Mouse (Mus musculus): ENCODE results near the gene Grpel1.

Gene Grpel1

DNA sequence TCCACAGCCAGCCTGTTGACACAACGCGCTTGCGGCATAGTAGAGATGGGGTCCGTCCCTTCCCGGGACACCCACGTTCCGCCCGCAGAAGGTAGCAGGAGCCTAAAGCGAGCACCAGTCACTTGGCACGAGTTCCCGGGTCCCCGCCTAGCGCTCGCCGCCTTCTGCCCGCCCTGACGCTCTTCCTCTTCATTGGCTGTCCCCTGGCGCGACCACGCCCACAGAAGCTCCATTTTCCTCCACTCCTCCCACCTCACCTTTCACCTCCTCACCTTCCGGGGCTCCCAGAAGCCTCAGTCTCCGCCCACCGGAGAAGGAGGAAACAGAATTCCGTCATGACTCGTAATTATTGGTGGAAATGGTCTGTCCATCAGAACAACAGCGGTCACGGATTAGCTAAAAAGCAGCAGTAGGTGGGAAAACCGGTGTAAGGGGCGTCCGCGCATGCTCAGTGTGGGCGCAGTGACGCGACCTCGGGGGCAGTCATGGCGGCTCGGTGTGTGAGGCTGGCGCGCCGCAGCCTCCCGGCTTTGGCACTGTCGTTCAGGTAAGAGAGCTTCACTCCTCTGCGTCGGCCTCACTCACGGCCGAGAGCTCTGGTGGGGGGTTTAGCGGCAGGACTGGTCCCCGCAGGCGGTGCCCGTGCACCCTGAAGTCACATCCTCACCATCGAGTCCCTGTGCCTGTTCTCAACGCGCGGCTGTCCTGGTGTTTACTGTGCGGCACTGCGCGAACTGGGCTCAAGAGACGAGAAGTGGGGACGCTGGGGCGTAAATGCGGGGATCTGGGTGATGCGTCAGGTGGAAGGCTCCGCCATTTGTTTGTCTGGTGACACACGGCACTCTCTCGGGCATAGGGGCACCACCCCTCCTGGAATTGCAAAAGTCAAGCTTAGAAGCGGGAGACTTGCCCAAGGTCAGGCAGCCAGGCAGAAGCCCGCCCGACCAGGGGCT lies at the start of gene Grpel1:
TSS of gene Grpel1 (plus strand) at position 290 of the 953 bp plus-strand sequence.
- DNase-seq (ENCODE audit: low spot score) = peak; percentile 100

DNA sequence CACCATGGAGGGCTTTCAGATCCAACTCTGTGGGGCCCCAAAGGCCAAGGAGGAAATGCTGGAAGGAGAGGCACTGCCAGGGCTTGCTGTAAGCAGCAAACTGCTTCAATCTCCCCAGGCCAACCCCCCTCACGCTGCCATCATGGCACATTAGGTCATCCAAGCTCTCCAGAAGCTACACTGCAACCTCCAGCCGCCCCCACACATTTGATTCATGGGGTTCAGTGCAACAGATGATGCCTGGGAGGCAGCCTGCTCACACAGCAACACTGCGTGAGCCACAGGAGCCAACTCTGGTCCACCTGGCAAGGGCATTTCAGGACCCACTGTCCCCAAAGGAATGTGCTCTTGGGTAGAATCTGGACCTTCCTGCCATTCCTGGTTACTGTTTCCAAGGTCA lies 44.9 kb upstream of the Grpel1 start:
- no peak for DNase-seq (ENCODE audit: low spot score)

DNA sequence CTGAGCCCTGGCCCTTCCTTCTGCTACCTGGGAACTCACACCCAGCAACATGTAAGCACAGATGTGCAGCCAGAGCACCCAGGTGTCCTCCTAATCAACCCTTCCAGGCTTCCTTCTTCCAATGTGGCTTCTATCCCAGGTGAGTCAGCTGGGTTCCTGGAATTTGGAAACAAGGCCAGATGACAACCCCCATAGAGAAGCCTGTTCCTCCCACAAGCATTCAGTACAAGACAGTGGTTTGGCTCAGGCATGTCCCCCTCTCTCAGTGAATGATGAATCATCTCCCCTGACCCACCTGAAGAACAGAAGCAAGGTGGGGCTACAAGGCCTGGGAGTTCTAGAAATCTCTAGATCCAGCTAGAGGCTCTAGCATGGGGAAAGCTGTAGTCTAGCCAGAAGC lies 42.1 kb upstream of the Grpel1 start:
- DNase-seq (ENCODE audit: low spot score) = no peak

DNA sequence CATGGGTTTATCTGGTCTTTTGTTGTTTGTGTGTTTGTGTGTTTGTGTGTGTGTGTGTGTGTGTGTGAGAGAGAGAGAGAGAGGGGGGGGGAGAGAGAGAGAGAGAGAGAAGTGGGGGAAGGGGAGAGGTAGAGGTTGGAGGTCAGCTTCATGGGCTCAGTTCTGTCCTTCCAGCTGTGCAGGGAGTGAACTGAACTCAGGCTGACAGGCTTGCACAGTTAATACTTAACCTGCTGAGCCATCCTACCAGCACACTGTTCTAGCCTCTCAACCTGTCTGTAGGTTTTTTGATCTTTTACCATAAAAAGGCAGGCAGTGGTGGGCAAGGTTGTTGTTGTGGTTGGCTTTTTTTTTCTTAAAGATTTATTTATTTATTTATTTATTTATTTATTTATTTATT lies 40.1 kb upstream of the Grpel1 start:
- DNase-seq (ENCODE audit: low spot score) = no peak

DNA sequence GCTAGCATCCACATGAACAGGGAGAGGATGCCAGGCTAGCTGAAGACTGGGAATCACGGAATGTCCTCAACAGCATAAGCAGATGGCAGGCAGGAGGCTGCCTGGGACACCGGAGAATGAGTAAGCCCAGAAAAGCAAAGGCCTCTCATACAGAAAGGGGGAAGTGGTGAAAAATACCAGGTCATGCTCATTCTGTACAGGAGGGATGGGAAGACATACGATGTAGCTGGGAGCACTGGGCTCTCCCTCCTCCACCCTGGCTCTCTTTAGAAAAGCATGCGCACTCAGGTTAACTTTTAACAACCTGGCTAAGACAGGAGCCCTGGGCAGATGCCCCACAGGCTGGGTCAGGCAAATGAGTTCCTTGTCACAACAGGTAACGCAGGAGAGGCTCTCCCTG lies 38.4 kb upstream of the Grpel1 start:
- no peak for DNase-seq (ENCODE audit: low spot score)

DNA sequence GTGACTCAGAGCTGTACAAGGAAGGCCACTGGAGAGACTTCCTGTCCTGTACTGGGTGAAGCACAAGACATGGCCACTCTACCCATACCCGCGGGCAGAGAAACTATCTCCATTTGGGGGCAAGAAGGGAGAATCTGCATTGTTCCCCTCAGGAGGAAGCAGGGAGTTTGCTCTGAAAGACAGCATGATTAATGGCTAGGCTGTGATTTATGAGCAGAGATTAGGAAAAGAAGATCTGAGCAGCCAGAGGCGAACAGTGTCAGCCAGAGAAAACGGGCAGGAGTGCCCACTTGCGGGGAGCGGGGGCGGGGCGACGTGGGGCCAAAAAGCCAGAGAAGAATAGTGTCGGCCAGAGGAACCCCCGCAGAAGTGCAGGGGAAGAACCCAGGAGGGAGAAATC lies 37.0 kb upstream of the Grpel1 start:
- DNase-seq (ENCODE audit: low spot score) = peak; percentile 16

DNA sequence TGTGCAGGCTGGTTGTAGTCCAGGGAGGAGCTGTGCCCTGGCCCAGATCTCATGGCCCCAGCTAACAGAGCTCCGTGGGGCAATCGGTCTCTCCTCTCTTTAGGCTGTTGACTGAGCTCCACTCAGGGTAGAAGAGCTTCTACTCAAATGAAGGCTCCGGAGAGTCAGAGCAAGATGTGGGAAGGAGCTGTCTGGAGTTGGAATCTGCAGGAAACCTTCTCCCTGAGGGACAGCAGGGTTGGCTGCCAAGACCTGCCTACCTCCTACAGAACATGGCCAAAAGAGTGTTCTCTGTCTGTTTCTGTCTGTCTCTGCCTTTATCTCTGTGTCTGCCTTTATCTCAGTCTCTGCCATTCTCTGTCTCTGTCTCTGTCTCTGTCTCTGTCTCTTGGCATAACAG lies 35.2 kb upstream of the Grpel1 start:
- DNase-seq (ENCODE audit: low spot score) = no peak

DNA sequence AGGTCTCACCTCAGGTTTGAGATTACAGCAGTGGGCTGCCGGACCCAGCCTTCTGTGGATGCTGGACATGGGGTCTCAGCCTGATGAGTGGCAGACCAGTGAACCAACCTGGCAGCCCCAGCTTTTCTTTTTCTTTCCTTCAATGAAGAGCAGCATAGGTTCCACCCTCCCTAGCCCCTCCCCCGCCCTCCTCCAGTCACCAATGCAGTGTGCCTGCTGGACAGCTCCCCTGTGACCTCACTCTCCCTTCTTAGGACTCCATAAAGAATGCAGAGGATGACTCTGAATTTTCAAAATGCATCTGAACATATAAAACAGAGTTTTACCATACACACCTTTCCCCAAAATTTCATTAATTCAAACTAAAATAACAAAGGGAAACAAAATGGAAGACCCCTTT lies 33.1 kb upstream of the Grpel1 start:
- peak; percentile 39 for DNase-seq (ENCODE audit: low spot score)

DNA sequence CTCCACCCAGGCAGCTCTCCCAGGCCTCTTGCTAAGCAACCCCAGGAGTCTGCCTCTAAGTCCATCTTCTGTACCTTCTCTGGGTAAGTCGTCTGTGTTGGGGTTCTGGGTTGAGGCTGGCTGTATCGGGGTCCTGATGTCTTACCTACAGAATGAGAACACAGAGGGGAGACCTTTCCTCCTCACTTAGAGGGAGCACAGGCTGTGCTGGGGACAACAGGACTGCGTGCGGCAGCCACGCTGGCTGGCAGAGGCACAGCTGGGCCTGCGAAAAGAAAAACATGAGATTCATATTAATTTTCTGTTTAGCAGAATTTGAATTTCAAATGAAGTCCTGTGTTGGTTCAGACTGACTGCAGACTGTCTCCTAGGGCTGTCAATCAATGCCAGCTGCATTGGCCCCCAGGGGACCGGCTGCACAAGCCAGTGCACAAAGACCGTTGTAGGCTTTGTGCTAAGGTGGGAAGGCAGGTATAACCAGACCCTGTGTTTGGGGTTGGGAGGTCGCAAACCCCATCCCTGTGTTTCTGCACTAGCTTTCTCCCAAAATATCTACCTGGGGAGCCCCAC lies 30.3 kb upstream of the Grpel1 start:
- DNase-seq (ENCODE audit: low spot score) = no peak

DNA sequence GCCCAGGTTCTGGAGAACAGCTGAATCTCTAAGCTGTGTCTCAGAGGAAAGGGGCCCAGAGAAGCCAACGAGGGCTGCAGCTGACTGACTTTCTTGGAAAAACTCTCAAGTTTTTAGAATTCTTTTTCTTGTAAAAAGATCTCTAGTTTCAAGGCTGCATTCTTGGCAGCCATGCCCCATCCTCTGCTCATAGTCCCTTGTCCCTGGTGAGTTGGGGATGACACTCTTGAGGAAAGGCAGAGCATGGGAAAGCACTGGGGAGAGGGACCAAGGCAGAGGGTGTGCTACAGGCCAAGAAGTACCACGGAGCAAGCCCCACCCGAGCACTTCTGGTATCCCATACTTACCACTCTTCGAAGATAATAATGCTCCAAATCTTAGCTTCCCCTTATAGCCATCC lies 27.9 kb upstream of the Grpel1 start:
- DNase-seq (ENCODE audit: low spot score) = no peak

DNA sequence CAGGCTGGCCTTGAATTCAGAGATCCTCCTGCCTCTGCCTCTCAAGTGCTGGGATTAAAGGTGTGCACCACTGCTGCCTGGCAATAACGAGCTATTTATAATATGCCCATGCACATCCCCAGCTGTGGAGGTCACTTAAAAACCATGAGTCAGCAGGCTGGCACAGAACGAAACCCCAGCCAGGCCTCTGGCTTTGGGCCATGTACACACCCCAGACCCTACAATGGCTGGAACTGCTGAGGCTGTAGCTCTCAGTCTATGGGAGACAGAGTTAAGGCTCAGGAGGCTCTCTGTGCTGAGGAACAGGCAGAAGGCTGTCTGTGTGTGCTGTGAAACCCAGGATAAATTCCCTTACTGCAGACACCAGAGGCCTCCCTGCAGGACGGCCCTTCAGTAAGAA lies 24.1 kb upstream of the Grpel1 start:
- DNase-seq (ENCODE audit: low spot score) = no peak

DNA sequence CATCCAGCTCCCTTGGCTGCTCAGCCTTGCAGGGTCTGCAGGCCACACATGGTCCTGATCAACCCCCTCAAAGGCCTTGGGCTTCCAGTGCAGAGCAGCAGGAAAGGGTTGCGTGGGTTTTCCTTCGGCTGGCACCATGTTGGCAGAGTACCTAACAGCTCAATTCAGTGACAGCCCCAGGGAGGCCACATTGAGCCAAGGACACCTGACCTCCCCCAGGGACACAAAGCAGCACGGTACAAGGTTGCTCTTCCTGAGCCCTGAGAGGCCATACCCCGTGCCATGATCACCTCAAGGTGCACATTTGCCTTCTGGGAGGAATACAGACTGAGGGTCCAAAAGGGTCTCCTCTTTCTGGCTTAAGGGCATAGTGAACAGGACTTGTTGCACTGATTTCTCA lies 20.2 kb upstream of the Grpel1 start:
- DNase-seq (ENCODE audit: low spot score) = no peak

DNA sequence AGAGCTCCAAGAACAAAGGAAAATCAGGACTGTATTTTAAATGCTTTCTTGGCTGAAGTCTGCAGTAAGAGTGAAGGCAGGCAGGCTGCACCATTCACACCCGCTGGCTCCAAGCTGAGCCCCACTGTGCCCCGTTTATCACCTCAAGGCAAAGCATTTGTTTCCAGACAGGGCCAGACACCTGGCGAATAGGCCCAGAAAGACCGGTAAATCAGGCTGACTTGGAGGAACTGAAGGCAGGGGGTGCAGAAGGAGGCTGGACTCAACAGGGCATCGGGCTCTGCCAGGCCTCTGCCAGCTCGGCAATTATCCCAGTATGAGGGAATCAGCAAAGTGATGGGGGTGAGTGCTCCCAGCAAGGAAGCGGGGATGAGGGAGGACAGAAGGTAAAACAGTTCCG lies 19.8 kb upstream of the Grpel1 start:
- no peak for DNase-seq (ENCODE audit: low spot score)

DNA sequence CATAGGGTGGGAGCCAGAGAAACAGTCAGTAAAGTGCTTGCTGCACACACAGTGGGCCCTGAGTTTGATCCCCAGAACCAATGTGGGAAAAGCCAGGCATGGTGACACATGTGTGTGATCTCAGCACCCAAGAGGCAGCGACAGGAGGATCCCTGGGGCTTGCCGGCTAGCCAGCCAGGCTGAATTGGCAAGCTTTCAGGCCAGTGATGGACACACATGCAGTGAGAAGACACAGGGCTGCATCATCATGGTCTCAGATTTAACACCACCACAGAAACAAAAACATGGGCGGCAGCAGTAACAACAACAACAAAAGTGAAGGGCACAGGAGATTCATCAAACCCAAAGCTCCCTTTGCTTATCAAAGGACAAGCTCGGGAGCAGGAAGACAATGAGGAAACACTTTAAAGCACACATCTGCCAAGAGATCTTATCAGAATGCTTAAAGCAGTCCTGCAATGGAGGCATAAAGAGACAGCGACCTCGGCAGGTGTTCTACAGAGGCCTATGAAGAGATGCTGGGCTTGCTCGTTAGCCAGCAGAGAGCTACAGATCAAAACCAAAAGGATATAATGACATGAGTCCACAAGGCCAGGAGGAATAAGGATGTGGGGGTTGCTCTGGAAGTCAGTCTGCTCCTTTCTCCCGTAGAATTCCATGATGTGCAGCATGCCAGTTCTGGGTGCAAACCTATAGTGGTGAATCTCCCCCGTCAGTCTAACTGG lies 18.5 kb upstream of the Grpel1 start:
- DNase-seq (ENCODE audit: low spot score) = no peak

DNA sequence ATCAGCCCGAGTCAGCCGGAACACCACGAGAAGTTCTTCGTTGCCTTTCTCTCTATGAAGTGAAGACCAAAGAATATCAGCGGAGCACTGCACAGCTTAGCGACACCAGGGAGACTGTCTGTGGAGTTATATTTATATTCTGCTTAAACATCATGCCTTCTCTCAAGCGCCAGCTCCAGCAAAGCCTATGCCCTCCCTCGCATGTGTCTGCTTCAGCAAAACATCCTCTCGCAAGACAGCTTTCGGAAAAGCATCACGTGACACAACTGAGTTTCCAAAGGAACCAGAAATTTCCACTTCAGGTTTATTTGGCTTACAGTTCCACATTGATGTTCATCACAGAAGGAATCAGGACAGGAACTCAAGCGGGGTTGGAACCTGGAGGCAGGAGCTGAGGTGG lies 16.9 kb upstream of the Grpel1 start:
- no peak for DNase-seq (ENCODE audit: low spot score)

DNA sequence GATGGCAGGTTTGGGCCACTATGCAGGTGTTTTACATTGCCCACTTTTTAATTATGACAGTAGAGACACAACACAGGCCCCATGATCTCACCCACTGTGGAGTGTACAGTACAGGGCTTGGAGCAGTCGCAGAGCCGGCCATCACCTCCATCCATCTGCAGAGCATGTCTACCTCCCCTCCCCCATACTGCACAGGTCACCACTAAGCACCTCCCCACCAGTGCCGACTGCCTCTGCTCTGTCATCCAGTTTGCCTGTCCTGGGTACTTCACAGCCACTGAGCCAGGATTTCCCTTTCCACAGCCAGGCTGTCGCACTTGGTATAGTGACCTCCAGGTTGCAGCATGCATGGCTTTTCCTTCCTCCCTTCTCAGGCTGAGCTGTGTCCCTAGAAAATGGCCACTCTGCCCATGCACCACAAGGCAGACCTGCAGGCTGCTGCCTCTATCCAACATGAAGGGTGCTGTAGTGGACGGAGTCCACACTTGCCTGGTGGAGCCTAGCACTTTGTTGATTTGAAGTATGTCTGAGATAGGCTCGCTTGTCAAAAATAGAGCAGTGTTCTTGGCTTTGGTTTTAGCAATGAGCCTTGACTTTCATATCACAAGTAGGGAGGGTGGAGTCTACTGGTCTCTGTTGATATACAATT lies 15.0 kb upstream of the Grpel1 start:
- no peak for DNase-seq (ENCODE audit: low spot score)

DNA sequence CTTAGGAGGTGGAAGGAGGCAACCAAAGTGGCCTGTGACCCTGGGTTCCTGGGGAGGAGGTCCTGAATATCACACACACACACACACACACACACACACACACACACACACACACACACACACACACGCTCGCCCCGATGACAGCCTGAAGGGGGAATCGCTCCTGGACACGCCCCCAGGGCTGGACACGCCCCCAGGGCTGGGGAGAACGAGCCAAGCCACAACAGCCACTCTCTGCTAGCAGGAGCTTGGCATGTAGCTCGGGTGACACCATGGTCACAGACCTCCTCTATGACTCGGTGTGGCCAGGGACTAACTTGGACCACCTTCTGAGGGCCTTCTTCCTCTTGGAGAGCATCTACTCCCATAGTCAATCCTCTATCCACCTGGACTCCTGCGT lies 13.7 kb upstream of the Grpel1 start:
- DNase-seq (ENCODE audit: low spot score) = peak; percentile 27

DNA sequence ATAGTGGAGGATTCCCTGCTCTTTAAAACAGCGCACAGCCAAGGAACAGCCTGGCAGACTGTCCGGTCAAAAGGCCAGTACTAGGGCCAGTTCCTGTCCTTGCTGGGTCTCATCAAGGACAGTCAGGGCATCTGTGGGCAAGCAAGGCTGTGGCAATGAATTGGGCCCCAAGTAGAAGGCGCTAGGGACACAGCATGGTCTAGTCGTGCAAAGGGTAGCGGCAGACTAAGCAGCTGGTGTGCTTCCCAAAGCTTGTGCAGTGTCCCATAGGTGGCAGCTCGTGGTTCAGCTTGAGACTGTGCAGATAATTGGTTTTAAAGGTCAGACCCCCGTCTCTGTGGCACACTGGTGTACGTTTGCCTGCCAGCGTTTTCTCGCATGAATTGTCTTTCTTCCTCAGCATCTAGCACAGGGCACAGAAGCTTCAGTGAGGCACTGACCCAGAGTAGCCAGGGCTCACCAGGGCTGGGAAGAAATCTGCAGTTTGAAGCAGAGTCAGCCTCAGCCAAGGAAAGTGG lies 12.9 kb upstream of the Grpel1 start:
- DNase-seq (ENCODE audit: low spot score) = no peak

DNA sequence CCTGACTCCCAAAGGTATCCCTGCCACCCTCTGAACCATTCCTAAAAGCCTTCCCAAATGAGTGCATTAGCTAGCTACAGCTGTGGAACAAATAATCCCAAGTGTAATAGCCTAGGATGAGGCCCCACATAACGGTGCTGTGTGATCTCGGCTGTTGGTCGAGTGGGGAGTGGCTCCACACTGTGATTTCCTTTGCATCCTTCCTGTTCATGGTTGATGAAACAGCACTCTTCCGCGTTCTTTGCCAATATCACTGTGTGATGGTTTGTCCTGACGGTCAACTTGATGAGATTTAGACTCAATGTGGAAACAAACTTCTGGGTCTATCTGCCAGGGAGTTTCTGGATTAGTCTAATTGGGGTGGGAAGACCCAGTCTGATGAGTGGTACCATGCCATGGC lies 12.0 kb upstream of the Grpel1 start:
- DNase-seq (ENCODE audit: low spot score) = no peak

DNA sequence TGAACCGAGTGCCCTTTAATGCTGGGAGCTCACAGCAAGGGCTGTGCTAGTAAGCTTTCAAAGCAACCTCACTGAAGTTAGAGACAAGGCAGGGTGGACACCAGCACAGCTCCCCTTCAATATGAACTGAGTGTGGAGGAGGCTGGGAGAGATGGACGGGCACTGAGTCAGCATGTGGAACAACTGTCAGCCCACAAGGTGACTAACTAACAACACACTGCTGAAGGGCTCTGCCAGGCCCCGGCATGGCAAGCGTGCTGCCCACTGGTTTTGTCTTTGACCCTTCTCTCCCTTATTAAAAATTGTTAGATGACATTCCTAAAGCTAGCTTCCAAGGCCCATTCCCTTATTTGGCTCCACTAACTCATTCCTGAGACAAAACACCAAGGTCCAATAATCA lies 7.1 kb upstream of the Grpel1 start:
- DNase-seq (ENCODE audit: low spot score) = no peak

DNA sequence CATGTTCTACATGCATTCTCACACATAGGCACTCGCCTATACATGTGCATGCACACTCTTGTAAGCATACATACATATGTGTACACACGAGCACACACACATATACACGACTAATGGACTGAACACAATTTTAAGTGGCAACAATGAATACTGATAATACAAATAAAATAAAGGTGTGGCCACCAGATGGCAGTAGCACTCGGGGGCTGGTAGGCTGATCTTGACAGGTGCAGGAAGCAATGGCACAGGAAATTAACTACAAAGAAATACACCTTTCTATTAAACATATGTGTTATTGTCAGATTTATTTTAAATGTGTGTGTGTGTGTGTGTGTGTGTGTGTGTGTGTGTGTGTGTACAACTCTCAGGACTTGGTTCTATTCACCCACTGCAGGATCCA lies 5.9 kb upstream of the Grpel1 start:
- DNase-seq (ENCODE audit: low spot score) = peak; percentile 69

DNA sequence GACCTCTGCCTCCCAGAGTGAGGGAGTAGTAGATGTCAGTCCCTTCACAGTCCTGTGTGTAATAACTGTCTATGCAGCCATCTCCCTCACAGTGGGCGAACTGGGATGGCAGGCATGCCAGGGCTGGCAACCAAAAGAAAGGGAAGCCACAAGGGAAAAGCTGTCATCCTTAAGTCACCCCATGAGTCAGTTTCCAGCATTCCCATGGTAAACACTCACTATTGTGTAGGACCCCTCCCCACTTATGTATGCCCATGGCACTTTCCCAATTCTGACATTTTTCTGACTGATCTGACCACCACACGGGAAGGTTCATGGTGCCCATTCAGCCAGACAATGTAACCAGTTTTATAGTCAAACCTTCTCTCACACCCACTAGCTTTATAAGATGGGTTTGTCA lies 4.1 kb upstream of the Grpel1 start:
- DNase-seq (ENCODE audit: low spot score) = no peak
